ENCODE assay signal across 11 mouse cellular contexts in the genomic region with DNA sequence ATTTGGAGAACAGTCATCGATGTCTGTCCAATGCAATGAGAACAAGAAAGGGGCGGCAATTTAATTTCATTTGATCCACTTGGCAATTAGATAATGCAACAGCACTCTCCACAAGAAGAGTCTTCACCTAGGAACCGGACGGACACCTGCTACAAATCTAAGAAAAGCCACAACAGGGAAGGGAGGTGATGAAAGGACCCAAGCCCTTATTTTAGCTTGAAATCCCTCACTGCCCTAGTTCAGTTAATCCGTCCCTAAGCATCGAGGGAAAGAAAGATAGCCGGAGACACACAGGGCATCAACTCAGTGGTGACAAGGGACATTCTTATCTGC.
"Had no signal": no experiment of that assay in that cellular context is flagged by ENCODE, and none has a peak within 500 bp of the region (broad histone marks: within the 10 kb centered on the region; RNA-seq: fewer than 3 reads in every experiment).

No protein-coding gene starts in this region.

- H3K9me3 ChIP-seq: limb, embryonic 13.5 days; liver, embryonic 15.5 days had no signal

- H3K4me3 ChIP-seq: limb, embryonic 13.5 days; liver, embryonic 15.5 days had no signal

- H3K27me3 ChIP-seq: liver, embryonic 15.5 days had no signal

- DNase-seq: kidney, adult 11 months; kidney, adult 9 months; kidney, postnatal 36 days; lung, adult 2 months; lung, postnatal 36 days; right cerebral cortex, postnatal 25 days; thymus, postnatal 36 days had no signal

- H3K36me3 ChIP-seq: liver, embryonic 15.5 days had no signal

- ATAC-seq: lung, postnatal 0 days had no signal

- H3K4me1 ChIP-seq: liver, embryonic 15.5 days had no signal

- H3K27ac ChIP-seq: kidney, postnatal 0 days; limb, embryonic 13.5 days; liver, embryonic 15.5 days had no signal

- H3K4me2 ChIP-seq: limb, embryonic 13.5 days; liver, embryonic 15.5 days had no signal

- H3K9ac ChIP-seq: limb, embryonic 13.5 days; liver, embryonic 15.5 days had no signal
